14 mouse cellular contexts compared by ENCODE assay signal in the genomic region with DNA sequence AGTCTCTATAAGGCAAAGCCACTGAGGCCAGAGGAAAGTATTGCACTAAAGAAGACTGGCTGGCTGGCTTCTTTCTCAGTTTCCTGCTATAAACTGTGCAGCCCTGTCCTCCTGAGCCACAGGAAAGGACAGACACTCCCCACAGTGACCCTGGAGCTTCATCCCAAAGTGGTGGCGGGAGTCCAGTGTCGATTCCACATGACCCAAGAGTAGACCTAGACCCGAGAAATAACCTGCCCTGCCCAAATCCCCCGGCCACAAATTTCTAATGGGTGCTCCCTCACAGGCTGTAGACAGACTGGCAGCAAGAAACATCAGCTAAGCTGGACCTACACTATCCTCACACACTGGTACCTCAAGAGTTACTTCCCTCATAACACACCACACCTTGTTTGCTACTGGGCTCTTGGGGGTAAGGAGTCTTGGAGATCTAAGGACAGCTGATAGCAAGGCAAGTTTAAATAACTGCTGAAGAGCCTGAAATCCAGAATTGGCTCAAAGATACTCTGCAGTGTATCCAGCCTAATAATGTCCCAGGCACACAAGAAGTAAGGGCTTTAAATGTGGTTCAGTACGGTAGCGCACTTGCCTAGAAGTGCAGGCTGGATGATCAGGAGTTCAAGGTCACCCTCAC. TPM values are rescaled to one million over a fixed set of nuclear protein-coding genes. Genes with fewer than 3 reads are reported as not detected.
DNase-seq lines count a peak whose midpoint lies in the region; ATAC-seq lines count a peak whose summit lies in the region.
"Had no signal": no experiment of that assay in that cellular context is flagged by ENCODE, and none has a peak within 500 bp of the region (broad histone marks: within the 10 kb centered on the region; RNA-seq: fewer than 3 reads in every experiment).

No protein-coding gene starts in this region.

- H3K4me2 ChIP-seq in kidney, embryonic 15.5 days: no peak overlapping the region
- no peak overlapping the region for H3K4me2 ChIP-seq in neural tube, embryonic 15.5 days

- no peaks in the 10 kb centered on the region for H3K27me3 ChIP-seq in kidney, embryonic 15.5 days
- no peaks in the 10 kb centered on the region for H3K27me3 ChIP-seq in neural tube, embryonic 15.5 days (replicated peaks)
- H3K27me3 ChIP-seq: limb, embryonic 13.5 days had no signal

- H3K27ac ChIP-seq in kidney, embryonic 15.5 days: peak overlapping the region; percentile 49
- H3K27ac ChIP-seq in neural tube, embryonic 15.5 days (replicated peaks): 0 out of 2 replicates have a peak overlapping the region, but pooled peaks have one; percentile 28

- no peaks in the 10 kb centered on the region for H3K36me3 ChIP-seq in kidney, embryonic 15.5 days
- H3K36me3 ChIP-seq in neural tube, embryonic 15.5 days: no peaks in the 10 kb centered on the region
- H3K36me3 ChIP-seq: limb, embryonic 13.5 days had no signal

- WGBS in kidney, embryonic 15.5 days: 65% methylated on average over 6 of the region's 6 CpGs
- 85% methylated on average over 6 of the region's 6 CpGs for WGBS in neural tube, embryonic 15.5 days

- no peak overlapping the region for H3K4me3 ChIP-seq in kidney, embryonic 15.5 days (replicated peaks)
- H3K4me3 ChIP-seq in neural tube, embryonic 15.5 days (replicated peaks): no peak overlapping the region

- peaks cover 57% of the 10 kb centered on the region for H3K4me1 ChIP-seq in kidney, embryonic 15.5 days
- peaks cover 40% of the 10 kb centered on the region for H3K4me1 ChIP-seq in neural tube, embryonic 15.5 days

- peak; percentile 35 to 62 for DNase-seq in adrenal gland, adult (ENCODE audit: inconsistent age in 2 of 2, low spot score in 1 of 2)
- DNase-seq in adrenal gland, postnatal 14 days: no peak
- no peak for DNase-seq in kidney, adult 18-20 months
- DNase-seq in neural tube, embryonic 10.5 days (ENCODE audit: extremely low spot score, low spot score): no peak
- DNase-seq in right cerebral cortex, adult 18-20 months: no peak
- DNase-seq in frontal cortex, adult 2 months (ENCODE audit: extremely low spot score in 1 of 2, low spot score in 1 of 2): no peak
- DNase-seq: kidney, postnatal 14 days; layer of hippocampus, postnatal 36 days; right cerebral cortex, postnatal 25 days had no signal

- H3K9ac ChIP-seq in kidney, embryonic 15.5 days: no peak overlapping the region
- no peak overlapping the region for H3K9ac ChIP-seq in neural tube, embryonic 15.5 days (replicated peaks)

- no peaks in the 10 kb centered on the region for H3K9me3 ChIP-seq in kidney, embryonic 15.5 days (replicated peaks)
- H3K9me3 ChIP-seq in neural tube, embryonic 15.5 days (replicated peaks): no peaks in the 10 kb centered on the region
- H3K9me3 ChIP-seq: limb, embryonic 13.5 days; megakaryocyte, embryonic 14.5 days had no signal

- no peak for ATAC-seq in kidney, embryonic 15.5 days (replicated peaks; ENCODE audit: low FRiP score)
- no peak for ATAC-seq in neural tube, embryonic 15.5 days (ENCODE audit: low FRiP score)
- ATAC-seq: forebrain, embryonic 14.5 days had no signal

RNA-seq across cellular contexts. Expression of gene Ncor2, which starts 1.7 kb away (rescaled TPM):
- 165 and 192 TPM in 2 replicates for total RNA-seq in adrenal gland, postnatal 14 days (2021)
- 27.5 and 28.8 TPM in 2 replicates for polyA plus RNA-seq in kidney, embryonic 15.5 days (2015; fragmentation: Nextera tagmentation; extraction: Ambion mirVana)
- 24.2 and 28.5 TPM in 2 replicates for polyA plus RNA-seq in neural tube, embryonic 15.5 days (2015; fragmentation: Nextera tagmentation; extraction: Ambion mirVana)
- 115 and 145 TPM in 2 replicates for polyA plus RNA-seq in frontal cortex, adult 2 months (2012; rRNA removed)

Comparison
In these comparisons a context has a peak if more than half of its experiments do, and no peak if none do; other contexts are left out.
1. DNase-seq: peak in adrenal gland, adult (2 of 2); none in adrenal gland, postnatal 14 days (single experiment), kidney, adult 18-20 months (single experiment), neural tube, embryonic 10.5 days (single experiment), right cerebral cortex, adult 18-20 months (single experiment) and frontal cortex, adult 2 months (0 of 2).